Mouse (Mus musculus): ENCODE data around the gene Rhoc. TPM values are rescaled to one million over a fixed set of nuclear protein-coding genes. Genes with fewer than 3 reads are reported as not detected.
"Not testable (repeated sequence)": the region's sequence is repeated elsewhere in the genome, so short reads cannot be mapped to it uniquely, and the experiment has no call there.

The Rhoc gene
- 166 and 184 TPM in 2 replicates for polyA plus RNA-seq (2014; fragmentation: Nextera tagmentation; extraction: Ambion mirVana)

GRCm38 (mm10) chr3:104788075-104788474 is at the start of gene Rhoc:
Gene Rhoc, plus strand, starts transcription at chr3:104788375.
- Histone ChIP-seq H3K4me2 (ENCODE audit: low read length) (peak within 1 kb of the TSS; percentile 98), H3K9me3 (ENCODE audit: control insufficient read depth, low read length) (no peaks in the 10 kb centered on the region), H3K27ac (ENCODE audit: low read depth) (peak within 1 kb of the TSS; percentile 89), H3K27me3 (replicated peaks; ENCODE audit: control insufficient read depth, insufficient read depth, low read length) (peaks cover 9% of the 10 kb centered on the region), H3K4me1 (replicated peaks; ENCODE audit: control insufficient read depth, insufficient read depth, low read length) (peaks cover 34% of the 10 kb centered on the region), H3K4me3 (ENCODE audit: low read depth, low read length) (peak within 1 kb of the TSS; percentile 80), H3K9ac (ENCODE audit: low read length) (peak within 1 kb of the TSS; percentile 78), H3K36me3 (ENCODE audit: control insufficient read depth, insufficient read depth, low read length) (peaks cover 16% of the 10 kb centered on the region)
- 19% methylated on average over 3 of the region's 3 CpGs for WGBS
- no peak for DNase-seq (ENCODE audit: low spot score)
- ATAC-seq (replicated peaks; ENCODE audit: low FRiP score, low TSS enrichment, low read depth) = no peak

- no peaks in the 10 kb centered on the region for H3K27me3 ChIP-seq (replicated peaks; ENCODE audit: control insufficient read depth, insufficient read depth, low read length)
- no peak overlapping the region for H3K27ac ChIP-seq (ENCODE audit: low read depth)
- ATAC-seq (replicated peaks; ENCODE audit: low FRiP score, low TSS enrichment, low read depth) (no peak), DNase-seq (ENCODE audit: low spot score) (no peak)
- WGBS = 81% methylated on average over 3 of the region's 3 CpGs
- no peaks in the 10 kb centered on the region for H3K36me3 ChIP-seq (ENCODE audit: control insufficient read depth, insufficient read depth, low read length)
- no peaks in the 10 kb centered on the region for H3K4me1 ChIP-seq (replicated peaks; ENCODE audit: control insufficient read depth, insufficient read depth, low read length)
- no peaks in the 10 kb centered on the region for H3K9me3 ChIP-seq (ENCODE audit: control insufficient read depth, low read length)
- no peak overlapping the region for H3K9ac ChIP-seq (ENCODE audit: low read length)
- H3K4me3 ChIP-seq (ENCODE audit: low read depth, low read length) = no peak overlapping the region
- no peak overlapping the region for H3K4me2 ChIP-seq (ENCODE audit: low read length)
These were observed 46.2 kb upstream of the Rhoc start for GRCm38 (mm10) chr3:104741954-104742353.

DNA sequence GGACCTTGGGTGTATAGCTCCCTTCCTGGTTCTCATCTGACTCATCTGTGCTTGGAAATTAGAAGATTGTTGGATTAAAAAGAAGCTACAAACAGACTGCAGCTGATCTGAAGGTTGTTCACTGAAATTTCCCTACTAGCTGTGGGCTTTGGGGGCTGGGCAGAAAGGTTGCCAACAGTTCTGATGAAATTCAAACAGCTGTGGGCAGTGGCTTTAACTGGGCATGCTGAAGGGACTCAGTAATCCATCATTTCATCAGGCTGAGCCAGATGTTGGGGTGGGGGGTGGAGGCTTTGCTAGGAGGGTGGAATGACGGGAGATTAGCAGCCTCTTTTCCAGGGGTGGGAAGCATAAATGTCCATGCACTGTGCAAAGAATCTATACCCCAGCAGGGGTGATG is 45.0 kb upstream of the Rhoc start:
- ATAC-seq (replicated peaks; ENCODE audit: low FRiP score, low TSS enrichment, low read depth) (no peak), DNase-seq (ENCODE audit: low spot score) (no peak)
- Histone ChIP-seq H3K4me2 (ENCODE audit: low read length) (no peak overlapping the region), H3K4me3 (ENCODE audit: low read depth, low read length) (no peak overlapping the region), H3K4me1 (replicated peaks; ENCODE audit: control insufficient read depth, insufficient read depth, low read length) (no peaks in the 10 kb centered on the region), H3K27ac (ENCODE audit: low read depth) (no peak overlapping the region), H3K9ac (ENCODE audit: low read length) (no peak overlapping the region), H3K36me3 (ENCODE audit: control insufficient read depth, insufficient read depth, low read length) (no peaks in the 10 kb centered on the region), H3K9me3 (ENCODE audit: control insufficient read depth, low read length) (no peaks in the 10 kb centered on the region), H3K27me3 (replicated peaks; ENCODE audit: control insufficient read depth, insufficient read depth, low read length) (no peaks in the 10 kb centered on the region)
- WGBS = 58% methylated on average over 1 of the region's 1 CpGs

DNA sequence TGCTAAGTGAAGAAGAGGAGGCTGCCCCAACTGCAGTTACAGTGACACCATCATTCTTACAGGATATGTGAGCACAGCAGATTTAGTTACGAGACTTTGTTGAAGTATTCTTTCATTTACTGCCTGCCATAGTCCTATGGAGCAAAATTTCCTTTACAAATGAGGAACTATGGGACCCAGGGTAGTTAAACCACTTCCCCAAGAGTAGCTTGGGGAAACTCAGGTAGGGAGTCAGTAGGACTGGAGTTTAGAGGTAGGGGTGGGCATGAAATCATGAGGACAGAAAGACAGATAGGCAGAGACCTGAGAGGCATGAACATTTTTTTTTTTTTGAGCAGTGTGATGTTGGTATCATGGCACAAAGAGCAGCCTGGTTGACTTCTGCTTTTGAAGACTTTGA is 44.3 kb upstream of the Rhoc start:
- WGBS = 67% methylated on average over 1 of the region's 1 CpGs
- H3K36me3 ChIP-seq (ENCODE audit: control insufficient read depth, insufficient read depth, low read length) = no peaks in the 10 kb centered on the region

DNA sequence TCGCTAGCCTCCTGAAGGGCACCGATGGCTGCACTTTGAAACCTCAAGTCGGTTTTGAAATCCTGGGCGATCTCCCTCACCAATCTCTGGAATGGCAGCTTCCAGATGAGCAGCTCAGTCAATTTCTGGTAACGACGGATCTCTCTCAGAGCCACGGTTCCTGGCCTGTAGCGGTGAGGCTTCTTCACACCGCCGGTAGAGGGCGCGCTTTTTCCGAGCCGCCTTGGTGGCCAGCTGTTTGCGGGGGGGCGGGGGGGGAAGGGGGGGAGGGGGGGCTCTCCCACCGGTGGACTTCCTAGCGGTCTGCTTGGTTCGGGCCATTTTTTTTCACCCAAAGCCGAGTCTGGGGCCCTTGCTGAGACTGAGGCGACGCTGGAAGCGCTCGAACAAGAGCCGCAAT is 35.3 kb upstream of the Rhoc start:
- not testable (repeated sequence) for DNase-seq (ENCODE audit: low spot score); H3K9ac ChIP-seq (ENCODE audit: low read length); H3K9me3 ChIP-seq (ENCODE audit: control insufficient read depth, low read length); H3K36me3 ChIP-seq (ENCODE audit: control insufficient read depth, insufficient read depth, low read length); ATAC-seq (replicated peaks; ENCODE audit: low FRiP score, low TSS enrichment, low read depth); H3K27ac ChIP-seq (ENCODE audit: low read depth); H3K4me2 ChIP-seq (ENCODE audit: low read length); H3K27me3 ChIP-seq (replicated peaks; ENCODE audit: control insufficient read depth, insufficient read depth, low read length); H3K4me3 ChIP-seq (ENCODE audit: low read depth, low read length); H3K4me1 ChIP-seq (replicated peaks; ENCODE audit: control insufficient read depth, insufficient read depth, low read length)
- 11% methylated on average over 22 of the region's 25 CpGs for WGBS

More for the DNA sequence above, 44.3 kb upstream of the Rhoc start:
- ATAC-seq (replicated peaks; ENCODE audit: low FRiP score, low TSS enrichment, low read depth) (no peak), DNase-seq (ENCODE audit: low spot score) (no peak)
- Histone ChIP-seq H3K27me3 (replicated peaks; ENCODE audit: control insufficient read depth, insufficient read depth, low read length) (no peaks in the 10 kb centered on the region), H3K27ac (ENCODE audit: low read depth) (no peak overlapping the region), H3K9ac (ENCODE audit: low read length) (no peak overlapping the region), H3K4me1 (replicated peaks; ENCODE audit: control insufficient read depth, insufficient read depth, low read length) (no peaks in the 10 kb centered on the region), H3K9me3 (ENCODE audit: control insufficient read depth, low read length) (no peaks in the 10 kb centered on the region), H3K4me2 (ENCODE audit: low read length) (no peak overlapping the region), H3K4me3 (ENCODE audit: low read depth, low read length) (no peak overlapping the region)

DNA sequence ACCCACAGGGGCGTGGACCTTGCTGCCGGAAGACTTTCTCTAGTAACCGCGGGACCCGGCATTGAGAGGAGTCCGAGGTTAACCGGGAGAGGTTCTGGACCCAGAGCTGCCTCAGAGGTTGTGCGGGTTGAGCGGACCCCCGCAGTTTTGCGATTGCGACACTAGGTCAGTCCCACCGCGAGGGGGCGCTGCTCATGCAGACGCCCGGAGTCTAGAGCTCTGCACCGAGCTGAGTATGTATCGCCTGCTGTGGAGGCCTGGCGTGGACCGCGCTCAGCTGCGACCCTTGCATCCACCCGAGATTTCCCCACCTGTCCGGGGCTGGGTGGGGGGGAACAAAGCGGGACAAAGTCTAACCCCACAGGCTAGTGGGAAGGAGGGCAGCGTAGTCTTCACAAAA is 29.8 kb upstream of the Rhoc start:
- 2% methylated on average over 27 of the region's 27 CpGs for WGBS
- no peaks in the 10 kb centered on the region for H3K36me3 ChIP-seq (ENCODE audit: control insufficient read depth, insufficient read depth, low read length)

DNA sequence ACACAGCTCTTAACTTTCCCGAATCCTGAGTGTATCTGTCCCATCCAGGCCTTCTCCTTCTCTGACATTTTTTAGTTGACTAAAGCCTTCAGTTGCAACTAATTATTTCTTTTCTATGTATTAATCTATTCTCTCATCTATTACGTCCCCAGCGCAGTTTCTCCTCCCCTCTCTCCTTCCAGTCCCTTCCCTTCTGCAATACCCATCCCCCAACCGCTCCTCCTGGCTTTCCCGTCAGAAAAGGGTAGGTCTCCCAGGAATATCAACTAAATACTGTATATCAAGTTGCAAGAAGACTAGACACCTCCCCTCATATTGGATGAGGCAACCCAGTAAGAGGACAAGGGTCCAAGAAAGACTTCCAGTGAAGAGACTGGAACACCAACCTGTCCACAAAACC is 29.3 kb upstream of the Rhoc start:
- H3K9ac ChIP-seq (ENCODE audit: low read length) = peak overlapping the region; percentile 22; the same call in 1 of the 2 replicates
- peaks cover 5% of the 10 kb centered on the region; the same call in 1 of the 2 replicates for H3K4me1 ChIP-seq (replicated peaks; ENCODE audit: control insufficient read depth, insufficient read depth, low read length)
- H3K27me3 ChIP-seq (replicated peaks; ENCODE audit: control insufficient read depth, insufficient read depth, low read length) = peaks cover 5% of the 10 kb centered on the region; the same call in 1 of the 2 replicates
- no peak overlapping the region for H3K27ac ChIP-seq (ENCODE audit: low read depth)
- ATAC-seq (replicated peaks; ENCODE audit: low FRiP score, low TSS enrichment, low read depth) (no peak), DNase-seq (ENCODE audit: low spot score) (no peak)
- H3K9me3 ChIP-seq (ENCODE audit: control insufficient read depth, low read length) = no peaks in the 10 kb centered on the region
- peak overlapping the region; percentile 38 for H3K4me3 ChIP-seq (ENCODE audit: low read depth, low read length)
- H3K4me2 ChIP-seq (ENCODE audit: low read length) = peak overlapping the region; percentile 69
- 17% methylated on average over 5 of the region's 5 CpGs for WGBS
- H3K36me3 ChIP-seq (ENCODE audit: control insufficient read depth, insufficient read depth, low read length) = no peaks in the 10 kb centered on the region

More for the DNA sequence above, 29.8 kb upstream of the Rhoc start:
- ATAC-seq (replicated peaks; ENCODE audit: low FRiP score, low TSS enrichment, low read depth) = peak; percentile 87
- Histone ChIP-seq H3K27me3 (replicated peaks; ENCODE audit: control insufficient read depth, insufficient read depth, low read length) (peaks cover 9% of the 10 kb centered on the region; the same call in 1 of the 2 replicates), H3K9ac (ENCODE audit: low read length) (peak overlapping the region; percentile 22; the same call in 1 of the 2 replicates), H3K4me2 (ENCODE audit: low read length) (peak overlapping the region; percentile 69), H3K27ac (ENCODE audit: low read depth) (no peak overlapping the region), H3K4me3 (ENCODE audit: low read depth, low read length) (peak overlapping the region; percentile 38), H3K9me3 (ENCODE audit: control insufficient read depth, low read length) (no peaks in the 10 kb centered on the region), H3K4me1 (replicated peaks; ENCODE audit: control insufficient read depth, insufficient read depth, low read length) (peaks cover 5% of the 10 kb centered on the region; the same call in 1 of the 2 replicates)
- DNase-seq (ENCODE audit: low spot score) = peak; percentile 89

DNA sequence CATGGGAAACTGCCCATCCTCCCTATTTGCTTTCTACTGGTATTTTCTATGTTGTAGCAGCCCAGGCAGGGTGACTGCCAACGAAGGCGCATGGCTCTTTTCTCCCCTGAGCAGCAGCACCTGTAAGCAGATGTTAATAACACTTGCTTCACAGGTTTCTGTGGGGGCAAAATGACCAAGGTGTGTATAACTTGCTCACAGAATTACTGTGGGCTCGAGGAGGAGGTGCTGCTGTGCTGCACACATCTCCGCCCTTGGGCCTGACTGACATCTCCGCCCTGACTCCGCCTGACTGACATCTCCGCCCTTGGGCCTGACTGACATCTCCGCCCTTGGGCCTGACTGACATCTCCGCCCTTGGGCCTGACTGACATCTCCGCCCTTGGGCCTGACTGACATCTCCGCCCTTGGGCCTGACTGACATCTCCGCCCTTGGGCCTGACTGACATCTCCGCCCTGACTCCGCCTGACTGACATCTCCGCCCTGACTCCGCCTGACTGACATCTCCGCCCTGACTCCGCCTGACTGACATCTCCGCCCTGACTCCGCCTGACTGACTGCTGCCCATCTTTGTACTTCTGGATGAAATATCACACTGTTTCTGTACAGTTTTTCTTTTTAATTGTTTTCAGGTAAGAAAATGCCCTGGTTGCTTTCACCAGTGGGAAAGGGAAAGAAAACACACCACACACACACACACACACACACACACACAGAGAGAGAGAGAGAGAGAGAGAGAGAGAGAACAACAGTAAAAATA is 25.9 kb upstream of the Rhoc start:
- H3K4me3 ChIP-seq (ENCODE audit: low read depth, low read length); DNase-seq (ENCODE audit: low spot score); H3K36me3 ChIP-seq (ENCODE audit: control insufficient read depth, insufficient read depth, low read length); H3K9me3 ChIP-seq (ENCODE audit: control insufficient read depth, low read length); H3K4me1 ChIP-seq (replicated peaks; ENCODE audit: control insufficient read depth, insufficient read depth, low read length); H3K4me2 ChIP-seq (ENCODE audit: low read length); H3K27me3 ChIP-seq (replicated peaks; ENCODE audit: control insufficient read depth, insufficient read depth, low read length); H3K9ac ChIP-seq (ENCODE audit: low read length); H3K27ac ChIP-seq (ENCODE audit: low read depth); ATAC-seq (replicated peaks; ENCODE audit: low FRiP score, low TSS enrichment, low read depth): not testable (repeated sequence)
- WGBS = 27% methylated on average over 20 of the region's 20 CpGs

- no peaks in the 10 kb centered on the region for H3K36me3 ChIP-seq (ENCODE audit: control insufficient read depth, insufficient read depth, low read length)
- WGBS = 23% methylated on average over 4 of the region's 4 CpGs
These were observed 23.2 kb upstream of the Rhoc start for GRCm38 (mm10) chr3:104765021-104765420.

More at GRCm38 (mm10) chr3:104765021-104765420, 23.2 kb upstream of the Rhoc start:
- Histone ChIP-seq H3K27ac (ENCODE audit: low read depth) (no peak overlapping the region), H3K4me3 (ENCODE audit: low read depth, low read length) (no peak overlapping the region), H3K9ac (ENCODE audit: low read length) (no peak overlapping the region), H3K27me3 (replicated peaks; ENCODE audit: control insufficient read depth, insufficient read depth, low read length) (peaks cover 5% of the 10 kb centered on the region; the same call in 1 of the 2 replicates), H3K9me3 (ENCODE audit: control insufficient read depth, low read length) (no peaks in the 10 kb centered on the region), H3K4me2 (ENCODE audit: low read length) (no peak overlapping the region), H3K4me1 (replicated peaks; ENCODE audit: control insufficient read depth, insufficient read depth, low read length) (no peaks in the 10 kb centered on the region)
- peak; percentile 66 for DNase-seq (ENCODE audit: low spot score)
- ATAC-seq (replicated peaks; ENCODE audit: low FRiP score, low TSS enrichment, low read depth) = no peak
